Mouse (Mus musculus): ENCODE results near the gene Pradc1. TPM values are rescaled to one million over a fixed set of nuclear protein-coding genes. Genes with fewer than 3 reads are reported as not detected.

Pradc1 gene
- polyA plus RNA-seq, 1 experiment = not detected

- H3K4me1 ChIP-seq (ENCODE audit: control insufficient read depth, insufficient read depth, low read length) = no peaks in the 10 kb centered on the region; the same call in 1 of the 2 replicates
- H3K4me3 ChIP-seq (ENCODE audit: insufficient read depth, low read depth, low read length) = no peak within 1 kb of the TSS
- H3K27ac ChIP-seq (ENCODE audit: insufficient read depth, low read depth, low read length) = no peak within 1 kb of the TSS
- 28% methylated on average over 28 of the region's 28 CpGs for WGBS
- no peak for TF ChIP-seq POLR2A (IDR thresholded peaks at IDR 0.05; ENCODE audit: insufficient read depth, low read depth, low read length)
- no peak for TF ChIP-seq CTCF (IDR thresholded peaks at IDR 0.05; ENCODE audit: insufficient read depth, low read depth, low read length)
These were observed 27.9 kb downstream of the Pradc1 start, which contains the start of gene Noto for GRCm38 (mm10) chr6:85423836-85424379. Gene Noto (plus strand): TSS chr6:85423886.

GRCm38 (mm10) chr6:85419150-85419549, 32.6 kb downstream of the Pradc1 start:
- no peak for TF ChIP-seq CTCF (IDR thresholded peaks at IDR 0.05; ENCODE audit: insufficient read depth, low read depth, low read length)
- no peak for TF ChIP-seq POLR2A (IDR thresholded peaks at IDR 0.05; ENCODE audit: insufficient read depth, low read depth, low read length)
- Histone ChIP-seq H3K4me1 (ENCODE audit: control insufficient read depth, insufficient read depth, low read length) (no peaks in the 10 kb centered on the region; the same call in 1 of the 2 replicates), H3K27ac (ENCODE audit: insufficient read depth, low read depth, low read length) (no peak overlapping the region), H3K4me3 (ENCODE audit: insufficient read depth, low read depth, low read length) (no peak overlapping the region)
- WGBS = 89% methylated on average over 2 of the region's 2 CpGs

- WGBS = 64% methylated on average over 3 of the region's 3 CpGs
- Histone ChIP-seq H3K4me1 (ENCODE audit: control insufficient read depth, insufficient read depth, low read length) (no peaks in the 10 kb centered on the region), H3K27ac (ENCODE audit: insufficient read depth, low read depth, low read length) (no peak overlapping the region), H3K4me3 (ENCODE audit: insufficient read depth, low read depth, low read length) (no peak overlapping the region)
- TF ChIP-seq CTCF (IDR thresholded peaks at IDR 0.05; ENCODE audit: insufficient read depth, low read depth, low read length) (no peak), POLR2A (IDR thresholded peaks at IDR 0.05; ENCODE audit: insufficient read depth, low read depth, low read length) (no peak)
These were observed 35.9 kb downstream of the Pradc1 start for GRCm38 (mm10) chr6:85415829-85416228.

GRCm38 (mm10) chr6:85410771-85411273, 40.9 kb downstream of the Pradc1 start:
- 13% methylated on average over 13 of the region's 13 CpGs for WGBS
- H3K4me1 ChIP-seq (ENCODE audit: control insufficient read depth, insufficient read depth, low read length) = peaks cover 4% of the 10 kb centered on the region; the same call in 1 of the 2 replicates
- TF ChIP-seq CTCF (IDR thresholded peaks at IDR 0.05; ENCODE audit: insufficient read depth, low read depth, low read length) (peak; percentile 96), POLR2A (IDR thresholded peaks at IDR 0.05; ENCODE audit: insufficient read depth, low read depth, low read length) (no peak)
- no peak overlapping the region for H3K27ac ChIP-seq (ENCODE audit: insufficient read depth, low read depth, low read length)
- H3K4me3 ChIP-seq (ENCODE audit: insufficient read depth, low read depth, low read length) = no peak overlapping the region

GRCm38 (mm10) chr6:85409003-85409402, 42.8 kb downstream of the Pradc1 start:
- Histone ChIP-seq H3K27ac (ENCODE audit: insufficient read depth, low read depth, low read length) (no peak overlapping the region), H3K4me1 (ENCODE audit: control insufficient read depth, insufficient read depth, low read length) (peaks cover 4% of the 10 kb centered on the region; the same call in 1 of the 2 replicates), H3K4me3 (ENCODE audit: insufficient read depth, low read depth, low read length) (no peak overlapping the region)
- TF ChIP-seq POLR2A (IDR thresholded peaks at IDR 0.05; ENCODE audit: insufficient read depth, low read depth, low read length) = no peak
- no peak for TF ChIP-seq CTCF (IDR thresholded peaks at IDR 0.05; ENCODE audit: insufficient read depth, low read depth, low read length)
- WGBS = 16% methylated on average over 31 of the region's 31 CpGs

- Histone ChIP-seq H3K4me3 (ENCODE audit: insufficient read depth, low read depth, low read length) (no peak overlapping the region), H3K27ac (ENCODE audit: insufficient read depth, low read depth, low read length) (no peak overlapping the region)
- WGBS = 66% methylated on average over 10 of the region's 10 CpGs
These were observed 48.7 kb downstream of the Pradc1 start for GRCm38 (mm10) chr6:85403039-85403438.

GRCm38 (mm10) chr6:85402613-85403012, 49.2 kb downstream of the Pradc1 start:
- no peak overlapping the region for H3K27ac ChIP-seq (ENCODE audit: insufficient read depth, low read depth, low read length)
- TF ChIP-seq CTCF (IDR thresholded peaks at IDR 0.05; ENCODE audit: insufficient read depth, low read depth, low read length) (no peak), POLR2A (IDR thresholded peaks at IDR 0.05; ENCODE audit: insufficient read depth, low read depth, low read length) (no peak)
- WGBS = 61% methylated on average over 2 of the region's 2 CpGs
- no peaks in the 10 kb centered on the region for H3K4me1 ChIP-seq (ENCODE audit: control insufficient read depth, insufficient read depth, low read length)
- H3K4me3 ChIP-seq (ENCODE audit: insufficient read depth, low read depth, low read length) = no peak overlapping the region

More at GRCm38 (mm10) chr6:85403039-85403438, 48.7 kb downstream of the Pradc1 start:
- TF ChIP-seq CTCF (IDR thresholded peaks at IDR 0.05; ENCODE audit: insufficient read depth, low read depth, low read length) (no peak), POLR2A (IDR thresholded peaks at IDR 0.05; ENCODE audit: insufficient read depth, low read depth, low read length) (no peak)
- H3K4me1 ChIP-seq (ENCODE audit: control insufficient read depth, insufficient read depth, low read length) = no peaks in the 10 kb centered on the region

GRCm38 (mm10) chr6:85399715-85400114, 52.1 kb downstream of the Pradc1 start:
- Histone ChIP-seq H3K4me1 (ENCODE audit: control insufficient read depth, insufficient read depth, low read length) (no peaks in the 10 kb centered on the region), H3K27ac (ENCODE audit: insufficient read depth, low read depth, low read length) (no peak overlapping the region), H3K4me3 (ENCODE audit: insufficient read depth, low read depth, low read length) (no peak overlapping the region)
- 24% methylated on average over 5 of the region's 5 CpGs for WGBS
- TF ChIP-seq CTCF (IDR thresholded peaks at IDR 0.05; ENCODE audit: insufficient read depth, low read depth, low read length) (no peak), POLR2A (IDR thresholded peaks at IDR 0.05; ENCODE audit: insufficient read depth, low read depth, low read length) (no peak)

GRCm38 (mm10) chr6:85397165-85397564, 54.6 kb downstream of the Pradc1 start:
- no peaks in the 10 kb centered on the region for H3K4me1 ChIP-seq (ENCODE audit: control insufficient read depth, insufficient read depth, low read length)
- TF ChIP-seq CTCF (IDR thresholded peaks at IDR 0.05; ENCODE audit: insufficient read depth, low read depth, low read length) (no peak), POLR2A (IDR thresholded peaks at IDR 0.05; ENCODE audit: insufficient read depth, low read depth, low read length) (no peak)
- WGBS = 25% methylated on average over 1 of the region's 1 CpGs
- no peak overlapping the region for H3K27ac ChIP-seq (ENCODE audit: insufficient read depth, low read depth, low read length)
- no peak overlapping the region for H3K4me3 ChIP-seq (ENCODE audit: insufficient read depth, low read depth, low read length)

Other genes starting within 250 kb of the Pradc1 start
- gene Sfxn5, start 118.5 kb downstream of the Pradc1 start, polyA plus RNA-seq (2012; ENCODE audit: insufficient read depth, insufficient read length, low replicate concordance, missing spikeins) = not detected in 2 replicates
- gene Rab11fip5, start 77.3 kb downstream of the Pradc1 start, polyA plus RNA-seq (2012; ENCODE audit: insufficient read depth, insufficient read length, low replicate concordance, missing spikeins) = not detected in 2 replicates
- gene Noto, start 28.1 kb downstream of the Pradc1 start, polyA plus RNA-seq (2012; ENCODE audit: insufficient read depth, insufficient read length, low replicate concordance, missing spikeins) = not detected in 2 replicates
- not detected in 2 replicates for gene Smyd5, start 20.0 kb downstream of the Pradc1 start, polyA plus RNA-seq (2012; ENCODE audit: insufficient read depth, insufficient read length, low replicate concordance, missing spikeins)
- gene Cct7, start 456 bp downstream of the Pradc1 start, polyA plus RNA-seq (2012; ENCODE audit: insufficient read depth, insufficient read length, low replicate concordance, missing spikeins) = not detected in 2 replicates
- gene Fbxo41, start 51.0 kb upstream of the Pradc1 start, polyA plus RNA-seq (2012; ENCODE audit: insufficient read depth, insufficient read length, low replicate concordance, missing spikeins) = not detected in 2 replicates
- not detected in 2 replicates for gene Egr4, start 61.6 kb upstream of the Pradc1 start, polyA plus RNA-seq (2012; ENCODE audit: insufficient read depth, insufficient read length, low replicate concordance, missing spikeins)
- 30.3 TPM in 1 of 2 replicates, not detected in the other for gene Alms1, start 135.6 kb upstream of the Pradc1 start, polyA plus RNA-seq (2012; ENCODE audit: insufficient read depth, insufficient read length, low replicate concordance, missing spikeins)

Data from olfactory bulb, adult 2 months (tissue).